Mouse (Mus musculus) CD8-positive naive resting alpha-beta T cell, adult 57 days (primary cell): ENCODE results near the gene Pdzd4. TPM values are rescaled to one million over a fixed set of nuclear protein-coding genes. Genes with fewer than 3 reads are reported as not detected.

ENCODE experiments used
- total RNA-seq: library from RNA; stranded (reverse); gene quantifications from one replicate; pipeline ENCODE4 v1.2.4, GENCODE M21; 2023

Gene Pdzd4
- 1.2 TPM for total RNA-seq

GRCm38 (mm10) chrX:73824185-73825151 lies at the start of gene Pdzd4:
Gene Pdzd4 (minus strand): TSS chrX:73824969.

GRCm38 (mm10) chrX:73786364-73787224 lies 38.2 kb downstream of the Pdzd4 start, which contains the start of the genes Idh3g and Ssr4:
Gene Idh3g (minus strand): TSS chrX:73786897.
Gene Ssr4 (plus strand): TSS chrX:73787028.

DNA sequence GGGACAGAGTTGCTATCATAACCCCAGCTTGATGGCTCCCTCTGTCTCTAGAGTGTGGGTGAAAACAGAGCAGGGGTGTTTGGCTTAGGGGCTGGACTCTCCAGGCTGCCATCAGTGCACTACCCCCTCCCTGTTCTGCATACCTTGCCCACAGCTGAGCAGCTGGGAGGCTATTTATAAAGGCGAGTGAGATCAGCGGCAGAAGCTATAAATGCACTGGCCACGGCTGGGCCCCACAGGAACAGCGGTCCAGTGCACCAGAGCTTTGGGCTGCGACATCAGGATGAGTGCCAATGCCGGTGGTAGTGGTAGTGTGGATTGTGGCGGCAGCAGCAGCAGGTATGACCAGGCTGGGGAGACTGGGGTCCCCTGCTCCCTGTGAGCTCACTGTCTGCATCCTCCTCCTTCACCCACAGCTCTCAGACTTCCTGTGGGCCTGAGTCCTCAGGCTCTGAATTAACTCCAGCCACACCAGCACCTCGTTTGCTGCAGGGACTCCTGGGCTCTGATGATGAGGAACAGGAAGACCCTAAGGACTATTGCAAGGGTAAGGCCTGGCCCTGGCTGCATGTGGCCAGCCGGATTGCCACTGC lies 50.5 kb downstream of the Pdzd4 start, which contains the start of gene Srpk3:
Gene Srpk3, plus strand, starts transcription at position 238 of the 593 bp plus-strand sequence.

DNA sequence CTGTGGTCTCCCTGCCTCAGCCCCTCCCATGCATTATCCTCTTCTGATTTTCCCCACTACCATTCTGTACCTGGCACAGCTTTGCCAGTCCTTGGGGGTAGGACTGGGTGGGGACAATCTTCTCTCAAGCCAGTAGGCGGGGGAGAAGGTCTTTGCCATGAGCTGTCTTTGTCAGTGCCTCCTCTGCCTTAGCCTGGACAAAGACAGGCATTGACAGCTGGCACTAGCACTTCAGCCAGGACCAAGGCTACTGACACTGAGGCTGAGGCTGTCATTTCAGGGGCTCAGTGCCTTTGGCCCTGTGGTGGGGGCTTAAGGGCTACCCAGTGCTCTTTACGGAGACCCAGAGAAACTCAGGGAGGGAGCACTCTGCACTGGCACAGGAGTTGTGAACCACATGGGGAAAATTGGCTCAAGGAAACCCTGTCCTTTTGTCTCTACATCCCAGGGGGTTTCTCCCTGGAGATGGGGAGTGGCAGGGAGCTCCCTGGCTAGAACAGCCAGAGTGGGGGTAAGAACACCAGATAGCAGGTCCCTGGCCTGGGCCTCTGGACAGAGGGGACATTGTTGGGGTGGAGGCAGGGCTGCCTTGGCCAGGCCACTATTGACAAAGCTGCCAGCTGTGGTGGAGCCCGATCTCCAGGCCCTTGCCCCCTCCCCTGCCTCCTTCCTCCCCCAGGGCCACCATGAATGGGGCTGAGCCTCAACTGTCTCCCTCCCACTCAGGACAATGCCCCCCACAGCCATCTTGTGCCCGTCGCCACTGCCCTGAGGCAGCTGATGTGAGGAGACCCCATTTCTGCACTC lies 68.2 kb downstream of the Pdzd4 start, which contains the start of gene Plxnb3:
Gene Plxnb3, plus strand, starts transcription at position 757 of the 807 bp plus-strand sequence.

Other genes starting within 250 kb of the Pdzd4 start
- 0.31 TPM for gene Dusp9, start 185.6 kb downstream of the Pdzd4 start, total RNA-seq
- gene Pnck, start 164.9 kb downstream of the Pdzd4 start, total RNA-seq: 2.1 TPM
- gene Slc6a8, start 151.8 kb downstream of the Pdzd4 start, total RNA-seq: 0.58 TPM
- 111 TPM for gene Bcap31, start 108.8 kb downstream of the Pdzd4 start, total RNA-seq
- 32.7 TPM for gene Abcd1, start 108.4 kb downstream of the Pdzd4 start, total RNA-seq
- gene Plxnb3, start 67.9 kb downstream of the Pdzd4 start, total RNA-seq: not detected
- 9.7 TPM for gene Srpk3, start 50.6 kb downstream of the Pdzd4 start, total RNA-seq
- 124 TPM for gene Idh3g, start 38.1 kb downstream of the Pdzd4 start, total RNA-seq
- 116 TPM for gene Ssr4, start 37.9 kb downstream of the Pdzd4 start, total RNA-seq
- gene Avpr2, start 67.1 kb upstream of the Pdzd4 start, total RNA-seq: not detected
- 21.3 TPM for gene L1cam, start 71.1 kb upstream of the Pdzd4 start, total RNA-seq
- gene Arhgap4, start 96.9 kb upstream of the Pdzd4 start, total RNA-seq: 313 TPM
- 69.4 TPM for gene Naa10, start 97.0 kb upstream of the Pdzd4 start, total RNA-seq
- 3.4 TPM for gene Renbp, start 105.9 kb upstream of the Pdzd4 start, total RNA-seq
- gene Hcfc1, start 141.4 kb upstream of the Pdzd4 start, total RNA-seq: 93.0 TPM
- gene Irak1, start 198.9 kb upstream of the Pdzd4 start, total RNA-seq: 127 TPM